Mouse (Mus musculus) liver, adult 2 months (tissue): Measurements from ENCODE around the gene Dcst2.

ENCODE experiments used
- CTCF ChIP-seq: fragments of 200-500 bp; IDR thresholded peaks from 2 replicates; pipeline ENCODE4 v1.5.1; 2011; ENCODE audit warnings: low read depth, low read length, control low read depth
- POLR2A ChIP-seq: fragments of 200-500 bp; IDR thresholded peaks from 2 replicates; pipeline ENCODE4 v1.6.1; 2011; ENCODE audit warnings: low read length, control low read depth; ENCODE audit not compliant: insufficient read depth; ENCODE audit errors: extremely low read depth

DNA sequence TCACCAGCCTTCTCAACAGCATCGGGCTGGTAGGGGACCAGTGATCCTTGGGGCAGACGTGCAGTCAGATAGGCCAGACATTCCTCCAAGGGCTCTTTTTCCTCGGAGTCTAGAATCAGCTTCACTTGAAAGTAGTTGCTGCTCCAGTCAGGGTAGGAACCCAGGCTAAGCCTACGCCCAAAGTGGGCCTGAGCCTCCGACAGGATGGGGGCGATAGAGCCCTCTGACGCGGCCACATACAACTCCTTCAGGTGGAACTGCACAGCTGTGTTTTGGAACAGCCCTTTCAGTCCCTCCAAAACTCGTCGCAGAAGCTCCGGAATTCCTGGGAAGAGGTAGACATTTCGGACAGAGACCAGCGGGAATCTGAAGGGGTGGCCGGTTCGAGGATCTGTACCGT lies 46.7 kb downstream of the Dcst2 start:
- no peak for TF ChIP-seq CTCF
- no peak for TF ChIP-seq POLR2A
